Mouse (Mus musculus) thymus, adult 2 months (tissue): ENCODE data around the gene Tango6.

Source experiments
- CTCF ChIP-seq: fragments of 200-500 bp; IDR thresholded peaks from 2 replicates; pipeline ENCODE4 v1.5.1; 2012; ENCODE audit warnings: mild to moderate bottlenecking, control low read depth, low read length, moderate library complexity, borderline replicate concordance; ENCODE audit not compliant: control insufficient read depth, poor library complexity, insufficient read depth; ENCODE audit errors: extremely low read depth
- POLR2A ChIP-seq: fragments of 200-500 bp; IDR thresholded peaks from 2 replicates; pipeline ENCODE4 v1.6.1; 2012; ENCODE audit warnings: mild to moderate bottlenecking, low read length, control low read depth, moderate library complexity; ENCODE audit not compliant: control insufficient read depth, poor library complexity, insufficient read depth; ENCODE audit errors: extremely low read depth

- TF ChIP-seq CTCF (no peak), POLR2A (no peak)
These were observed 180.0 kb downstream of the Tango6 start for GRCm38 (mm10) chr8:106862845-106863244.
